Mouse (Mus musculus) urinary bladder, postnatal 14 days (tissue): ENCODE measurements around the gene Cd36.
"Not testable (repeated sequence)": the region's sequence is repeated elsewhere in the genome, so short reads cannot be mapped to it uniquely, and the experiment has no call there.

Source experiments
- DNase-seq: peaks from one replicate; pipeline ENCODE4 v3.0.0; 2021; ENCODE audit warnings: low spot score

Cd36 gene

DNA sequence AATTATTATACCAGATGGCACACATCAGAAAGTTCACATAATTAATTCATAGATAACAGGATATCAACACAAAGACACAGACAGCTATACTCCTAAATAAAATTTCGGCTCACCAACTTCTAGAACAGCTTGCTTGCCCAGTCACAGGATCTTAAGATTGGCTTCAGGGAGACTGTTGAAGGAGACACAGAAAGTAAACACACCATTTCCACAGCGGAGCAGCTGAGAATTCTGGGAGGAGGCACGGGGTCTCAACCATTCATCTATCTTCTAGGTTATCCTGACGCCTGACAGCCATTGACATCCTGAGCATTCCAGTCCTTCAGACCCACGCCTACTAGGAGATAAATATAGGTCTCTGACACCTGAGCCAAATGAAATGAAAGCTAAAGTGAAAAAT is at the start of gene Cd36:
Cd36 (minus strand) TSS at position 204 of the 400 bp plus-strand sequence.
- DNase-seq = no peak

DNA sequence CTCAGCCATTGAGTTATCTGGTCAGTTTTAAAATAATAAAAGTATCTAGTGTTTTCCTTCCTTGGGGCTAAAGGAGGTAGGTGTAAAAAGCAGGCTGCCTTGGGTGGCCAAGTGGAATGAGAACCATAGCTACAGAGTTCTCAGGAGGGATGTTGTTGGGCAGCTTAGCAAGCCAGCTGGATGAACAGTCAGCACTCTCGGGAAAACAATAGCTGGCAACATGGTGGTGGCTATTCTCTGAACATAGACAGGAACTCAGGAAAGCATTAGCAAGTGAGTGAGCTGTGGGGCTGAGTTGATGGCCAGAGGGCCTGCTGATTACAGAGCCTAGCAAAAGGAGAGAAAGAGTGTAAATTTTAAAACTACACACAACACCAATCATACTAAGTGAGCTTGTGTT is 45.9 kb upstream of the Cd36 start:
- DNase-seq = no peak

DNA sequence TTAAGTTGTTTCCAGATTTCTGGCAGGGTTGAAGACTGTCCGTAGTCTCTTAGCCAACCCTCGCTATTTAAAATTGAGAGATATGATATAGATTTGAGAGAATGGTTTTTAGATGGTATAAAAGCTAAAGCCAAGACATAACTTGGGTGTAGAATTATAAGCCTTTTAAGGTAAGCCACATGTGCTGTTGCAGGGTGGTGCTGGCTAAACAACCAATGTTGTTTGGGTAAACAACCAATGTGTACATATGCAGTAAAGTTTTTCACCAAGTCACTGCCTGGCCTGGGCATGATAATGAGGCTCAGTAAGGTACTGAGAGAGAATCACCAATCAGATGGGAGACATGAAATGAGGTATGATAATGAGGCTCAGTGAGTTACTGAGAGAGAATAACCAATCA is 43.0 kb upstream of the Cd36 start:
- DNase-seq = not testable (repeated sequence)

DNA sequence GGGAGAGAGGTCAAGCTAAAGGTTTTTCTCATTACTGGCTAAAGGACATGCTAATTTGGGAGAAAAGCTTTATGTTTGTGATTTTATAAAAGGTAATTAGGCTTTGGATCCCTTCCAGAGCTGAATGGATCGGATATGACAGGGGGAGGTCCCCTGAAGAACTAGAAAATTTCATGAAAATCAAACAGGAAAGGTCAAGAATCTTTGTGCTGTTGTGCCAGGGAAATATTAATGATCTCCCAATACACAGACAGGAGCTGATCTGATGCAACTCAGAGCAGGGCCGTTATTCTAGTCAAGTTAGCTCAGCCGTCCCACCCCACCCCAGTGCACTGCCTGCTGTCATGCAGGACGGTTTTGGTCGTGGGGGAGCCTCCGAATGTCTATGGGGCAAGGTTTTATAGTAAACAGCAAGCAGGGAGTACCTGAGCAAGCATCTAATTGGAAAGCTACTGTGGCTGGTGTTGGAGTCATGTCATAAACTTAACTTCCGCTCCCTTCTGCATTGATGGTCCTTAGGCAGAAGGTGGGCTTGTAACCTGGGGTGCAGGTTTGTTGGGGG is 40.5 kb upstream of the Cd36 start:
- DNase-seq = no peak

DNA sequence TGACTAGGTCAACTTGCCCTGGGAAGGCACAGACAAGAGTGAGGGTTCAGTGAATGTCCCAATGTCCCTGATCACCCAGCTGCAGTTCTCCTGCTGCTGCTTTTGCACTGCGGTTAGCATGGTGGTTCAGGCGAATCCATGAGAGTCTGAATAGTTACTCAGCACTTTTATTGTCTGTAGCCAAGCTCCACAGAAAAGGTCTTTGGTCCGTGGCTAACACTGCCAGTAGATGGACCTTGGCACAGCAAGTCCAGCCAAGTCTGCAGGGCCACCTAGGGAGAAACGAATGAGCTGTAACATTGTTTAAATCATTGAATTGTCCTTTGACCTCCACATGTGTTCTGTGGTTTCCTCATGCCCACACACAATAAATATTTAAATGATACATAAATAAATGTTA is 39.9 kb upstream of the Cd36 start:
- DNase-seq = no peak

DNA sequence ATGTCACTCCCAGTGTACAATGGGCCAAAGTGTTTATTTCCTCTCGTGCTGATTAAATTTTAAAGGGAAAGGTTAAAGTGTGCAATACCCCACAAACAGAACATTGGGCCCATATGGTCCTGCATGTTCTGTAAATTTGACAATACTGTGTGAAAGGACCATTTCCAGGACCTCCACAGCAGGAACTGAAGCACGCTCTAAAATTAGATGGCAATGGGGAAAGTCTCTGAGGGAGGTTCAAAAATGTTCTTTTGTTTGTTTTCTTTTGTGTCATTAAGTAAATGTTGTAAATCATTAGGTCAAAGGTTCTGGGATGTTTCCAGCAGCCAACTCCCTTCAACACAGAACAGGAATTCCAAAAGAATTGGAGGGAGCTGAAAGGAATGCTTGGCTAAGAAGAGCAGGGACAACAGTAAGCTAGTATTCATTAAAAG is 35.5 kb upstream of the Cd36 start:
- no peak for DNase-seq

DNA sequence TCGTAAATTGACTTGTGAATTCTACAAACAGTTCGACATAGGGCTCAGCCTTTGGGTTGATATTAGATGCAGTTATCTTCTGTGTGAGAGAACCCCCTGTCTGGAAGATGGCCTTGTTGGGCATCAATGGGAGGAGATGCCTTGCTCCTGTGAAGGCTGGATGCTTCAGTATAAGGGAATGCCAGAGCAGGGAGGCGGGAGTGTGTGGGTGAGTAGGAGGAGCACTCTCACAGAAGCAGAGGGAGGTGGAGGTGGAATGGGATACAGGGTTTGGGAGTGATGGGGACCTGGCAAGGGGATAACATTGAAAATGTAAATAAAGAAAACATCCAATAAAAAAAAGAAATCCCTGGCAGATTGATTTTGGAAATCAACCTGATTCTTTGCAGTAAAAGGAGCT is 35.0 kb upstream of the Cd36 start:
- DNase-seq = no peak

DNA sequence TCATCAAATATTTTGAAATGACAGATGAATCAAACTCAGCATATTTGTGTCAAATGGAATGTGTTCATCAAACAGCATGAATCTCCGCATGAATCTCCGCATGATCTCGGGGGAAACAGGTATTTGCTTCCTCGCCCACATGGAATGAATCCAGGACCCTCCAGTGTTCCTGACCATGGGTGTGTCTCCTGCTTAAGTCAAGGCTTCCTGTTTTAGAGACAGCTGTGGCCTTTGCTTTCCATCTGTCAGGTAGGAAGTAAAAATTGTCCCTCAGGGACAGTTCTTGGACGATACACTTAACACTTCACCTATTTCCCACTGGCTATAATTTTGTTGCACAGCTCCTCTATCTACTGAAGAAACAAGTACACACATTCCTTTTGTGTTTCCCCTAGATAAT is 30.4 kb upstream of the Cd36 start:
- no peak for DNase-seq

DNA sequence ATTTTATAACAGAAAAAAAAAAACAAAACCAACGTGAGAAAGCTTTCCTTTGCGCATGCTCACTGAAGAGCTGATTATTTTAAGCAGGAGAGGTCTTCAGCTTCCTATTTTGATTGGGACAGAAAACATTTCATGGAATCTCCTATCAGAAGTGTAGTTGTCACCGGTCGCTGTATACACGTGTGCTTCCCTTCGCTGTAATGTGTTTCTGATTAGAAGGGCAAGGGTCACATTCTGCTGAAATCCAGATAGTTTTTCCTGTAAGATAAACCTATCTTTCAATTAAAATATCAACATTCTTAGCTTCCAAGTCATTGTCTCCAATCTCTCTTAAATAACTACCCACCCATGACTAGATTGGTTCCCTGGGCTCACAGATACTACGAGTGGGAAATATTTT is 16.2 kb upstream of the Cd36 start:
- DNase-seq = no peak

DNA sequence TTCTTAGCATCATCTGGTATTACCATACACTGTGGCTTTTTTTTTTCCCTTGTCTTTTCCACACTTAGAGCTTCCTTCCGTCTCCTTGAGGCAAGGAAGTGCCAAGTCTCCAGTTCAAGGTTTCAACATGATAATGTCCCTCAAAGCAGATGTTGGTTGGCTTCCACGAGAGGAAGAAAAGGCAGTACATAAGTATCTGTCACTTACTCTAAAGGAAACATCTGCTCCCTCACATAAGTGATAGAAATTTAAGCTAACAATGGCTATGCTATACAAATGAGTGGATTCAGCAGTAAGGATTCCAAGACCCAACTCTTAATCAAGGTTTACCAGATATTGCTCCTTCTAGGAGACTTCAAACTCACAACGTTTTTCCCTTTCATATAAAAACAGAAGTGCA is 10.3 kb upstream of the Cd36 start:
- no peak for DNase-seq

DNA sequence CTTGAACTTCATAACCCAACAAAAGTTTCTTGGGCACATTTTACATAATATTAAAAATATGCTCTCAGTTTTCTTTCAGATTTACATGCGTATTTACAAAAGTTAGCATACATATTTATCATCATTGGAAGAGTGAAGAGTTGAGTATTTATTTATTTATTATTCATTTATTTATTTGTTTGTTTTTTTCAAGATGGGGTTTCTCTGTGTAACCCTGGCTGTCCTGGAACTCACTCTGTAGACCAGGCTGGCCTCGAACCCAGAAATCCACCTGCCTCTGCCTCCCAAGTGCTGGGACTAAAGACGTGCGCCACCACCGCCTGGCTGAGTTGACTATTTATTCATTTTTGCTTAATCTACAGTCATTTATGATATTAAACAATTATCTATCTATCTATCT is 9.0 kb upstream of the Cd36 start:
- DNase-seq = not testable (repeated sequence)

DNA sequence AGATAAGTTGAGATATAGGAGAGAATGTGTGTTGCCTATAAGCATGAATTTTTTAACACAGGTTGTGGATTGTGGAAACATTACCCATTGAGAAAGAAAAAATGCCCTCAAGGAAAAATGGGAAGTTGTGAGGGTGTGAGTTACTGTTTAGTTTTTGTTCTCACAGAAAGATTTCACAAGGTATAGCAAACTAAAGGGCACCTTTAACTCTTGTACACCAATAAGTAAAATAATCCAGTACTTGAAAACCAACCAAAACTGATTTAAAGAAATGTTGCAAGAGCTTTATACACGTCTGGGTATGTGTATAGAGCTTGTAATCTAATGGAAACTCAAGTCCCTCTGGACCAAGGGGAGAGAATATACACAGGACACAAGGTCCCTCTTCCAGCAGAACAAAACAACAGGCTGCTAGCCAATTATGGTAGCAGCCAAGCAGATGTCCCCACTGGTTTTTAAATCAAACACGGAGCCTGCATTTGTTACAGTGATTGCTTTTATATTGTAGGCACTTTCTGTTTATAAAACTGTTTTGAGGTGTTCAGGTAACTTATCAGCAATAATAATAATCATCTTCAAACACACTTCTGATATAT is 5.1 kb upstream of the Cd36 start:
- DNase-seq = no peak

DNA sequence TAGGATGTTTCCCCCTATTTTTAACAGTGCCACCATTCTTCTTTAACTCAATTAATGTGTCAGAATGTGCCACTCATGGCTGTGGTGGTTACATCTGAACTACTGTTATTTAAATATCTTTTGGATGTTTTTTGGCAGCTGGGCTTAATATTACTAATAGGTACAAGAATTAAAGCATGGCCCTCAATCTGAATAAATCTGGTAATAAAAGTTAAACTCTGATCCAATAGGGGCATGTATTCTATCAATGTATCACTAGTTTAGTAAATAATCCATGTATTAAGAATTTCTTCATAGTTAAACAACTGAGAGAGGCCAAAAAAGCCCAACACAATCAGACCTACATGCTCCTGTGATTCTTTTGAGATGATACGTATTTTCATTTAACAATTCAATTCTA is 690 bp upstream of the Cd36 start:
- no peak for DNase-seq

DNA sequence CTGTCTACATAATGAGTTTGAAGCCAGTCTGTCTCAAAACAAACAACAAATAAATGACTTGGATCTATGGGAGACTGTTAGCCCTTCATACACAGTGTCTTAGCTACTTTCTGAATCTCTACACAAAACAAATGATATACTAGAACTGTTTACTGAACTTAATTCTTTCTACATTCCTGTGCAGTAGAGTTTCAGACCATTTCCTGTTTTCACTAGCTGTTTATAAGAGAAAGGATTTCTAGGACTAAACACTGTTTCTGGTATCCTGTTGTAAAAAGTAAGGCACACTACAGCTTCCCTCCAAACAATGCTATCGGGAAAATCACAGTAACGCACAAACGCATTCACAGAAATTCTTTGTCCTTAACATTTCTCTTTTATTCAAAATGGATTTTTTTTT is 2.2 kb downstream of the Cd36 start:
- DNase-seq = no peak

DNA sequence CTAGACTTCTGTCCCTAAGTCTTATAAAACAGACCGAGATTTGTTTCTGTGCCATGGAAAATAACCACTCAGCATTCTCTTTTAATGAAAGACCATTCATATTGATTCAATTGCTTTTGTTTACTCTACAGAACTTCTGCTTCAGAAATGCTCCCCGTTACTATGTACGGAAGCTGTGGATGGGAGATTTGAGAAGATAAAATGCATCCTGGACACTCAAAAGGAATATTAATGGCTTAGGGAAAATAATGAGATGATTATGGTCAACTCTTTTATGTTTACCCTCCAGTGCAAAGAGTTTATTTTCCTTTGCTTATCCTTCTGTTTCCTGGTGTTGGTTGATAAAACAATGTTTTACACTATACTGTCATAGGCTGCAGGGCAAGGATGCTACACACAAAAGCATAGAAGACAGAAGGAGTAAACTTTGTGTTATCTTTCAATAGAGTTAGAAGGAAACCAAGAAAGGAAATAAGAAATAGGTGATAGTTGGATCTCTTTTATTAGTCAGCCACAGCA is 5.2 kb downstream of the Cd36 start:
- no peak for DNase-seq

DNA sequence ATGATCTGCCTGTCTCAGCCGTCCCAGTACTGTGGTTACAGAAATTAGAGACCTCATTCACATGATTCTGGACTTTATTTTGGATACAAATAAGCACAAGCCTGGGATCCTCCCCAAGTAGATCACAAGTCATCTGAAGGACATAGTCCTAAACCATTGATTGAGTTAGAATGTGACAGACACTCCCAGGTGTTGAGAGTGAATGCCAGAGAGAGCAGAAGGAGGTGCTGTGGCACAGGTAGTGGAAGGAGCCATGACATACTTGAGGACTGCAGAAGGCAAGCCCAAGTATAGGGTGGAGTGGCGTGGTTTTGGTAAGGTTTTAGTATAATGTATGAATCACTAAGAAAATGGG is 7.1 kb downstream of the Cd36 start:
- DNase-seq = no peak

DNA sequence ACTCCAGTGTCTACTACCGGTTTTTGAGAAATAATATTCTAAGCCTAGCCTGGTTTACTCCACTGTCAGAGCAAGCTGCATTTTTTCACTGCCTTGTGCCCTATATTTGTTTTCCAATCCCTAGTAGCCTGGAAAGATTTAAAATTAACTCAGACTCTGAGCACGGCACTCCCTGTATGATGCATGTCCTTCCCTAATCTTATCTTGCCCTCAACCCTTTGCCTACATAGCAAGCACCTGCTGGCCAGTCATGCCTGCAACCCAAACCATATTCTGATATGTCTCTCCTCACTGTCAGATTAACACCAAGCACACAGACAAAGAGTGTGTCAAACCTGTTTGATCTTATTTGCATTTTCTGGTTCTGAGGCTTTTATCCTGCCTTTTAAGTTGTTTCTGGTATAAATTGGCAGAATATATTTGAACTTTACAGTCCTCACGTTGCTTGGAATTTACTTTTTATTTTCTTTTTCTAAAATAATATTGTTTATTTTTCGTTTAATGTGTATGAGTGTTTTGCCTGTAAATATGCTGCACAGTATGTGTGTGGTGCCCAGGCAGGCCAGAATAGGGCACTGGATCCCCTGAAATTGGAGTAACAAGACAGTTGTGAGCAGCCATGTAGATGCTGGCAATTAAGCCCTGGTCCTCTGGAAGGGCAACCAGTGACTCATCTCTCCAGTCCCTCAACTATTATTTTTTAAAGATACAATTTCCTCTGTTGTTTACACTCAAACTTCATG is 7.6 kb downstream of the Cd36 start:
- DNase-seq = no peak

DNA sequence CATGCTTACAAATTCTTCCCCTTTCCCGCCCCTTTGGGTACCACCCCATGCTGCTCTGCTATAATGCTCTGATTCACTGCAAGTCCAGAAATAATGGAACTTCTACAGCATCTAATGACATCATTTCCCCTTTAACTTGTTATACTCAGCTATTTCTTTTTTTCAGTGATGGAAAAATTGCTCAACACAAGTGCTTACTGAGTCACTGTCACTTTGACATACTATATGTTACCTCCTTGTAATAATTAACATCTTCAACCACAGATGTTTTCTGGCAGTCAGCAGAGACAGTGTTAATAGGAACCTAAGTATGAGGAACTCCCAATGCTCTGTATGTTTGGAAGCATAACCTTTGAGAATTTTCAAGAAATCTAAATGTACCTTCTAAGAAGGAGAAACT is 8.7 kb downstream of the Cd36 start:
- no peak for DNase-seq

DNA sequence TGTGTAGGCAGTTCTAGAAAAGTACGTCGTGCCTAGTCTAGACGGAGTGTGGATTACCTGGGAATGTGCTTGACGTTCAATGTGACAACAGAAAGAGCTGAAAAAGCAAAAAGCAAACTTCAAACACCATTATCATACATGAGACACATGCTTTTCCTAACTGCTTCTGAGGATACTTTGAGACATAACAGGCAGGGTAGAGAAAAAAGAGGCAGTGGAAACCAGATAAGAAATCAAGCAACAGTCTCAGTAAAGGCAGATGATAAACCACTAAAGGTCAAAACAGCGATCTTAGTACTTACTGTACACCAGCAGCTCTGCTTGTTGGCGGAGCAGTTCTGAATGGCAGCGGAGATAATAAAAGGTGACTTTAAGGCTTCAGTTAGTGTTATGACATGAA is 11.6 kb downstream of the Cd36 start:
- DNase-seq = no peak

DNA sequence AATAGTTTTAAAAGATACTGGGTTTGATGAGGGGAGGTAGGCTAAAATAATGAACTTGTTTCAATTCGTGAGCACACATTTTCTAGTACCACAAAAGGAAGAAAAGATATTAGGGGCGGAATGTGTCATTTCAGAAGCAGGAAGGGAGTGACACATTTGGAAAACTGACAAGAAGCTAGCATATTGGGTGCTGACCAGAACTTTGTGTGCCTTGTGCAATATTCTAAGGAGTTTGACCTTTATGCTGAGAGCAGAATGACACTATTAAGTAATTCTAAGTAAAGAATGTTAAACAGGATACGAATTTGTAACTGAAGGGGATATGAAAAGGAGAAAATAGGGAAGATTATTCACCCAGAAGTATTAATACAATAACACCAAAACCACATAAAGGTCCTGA is 12.0 kb downstream of the Cd36 start:
- DNase-seq = peak; percentile 9

DNA sequence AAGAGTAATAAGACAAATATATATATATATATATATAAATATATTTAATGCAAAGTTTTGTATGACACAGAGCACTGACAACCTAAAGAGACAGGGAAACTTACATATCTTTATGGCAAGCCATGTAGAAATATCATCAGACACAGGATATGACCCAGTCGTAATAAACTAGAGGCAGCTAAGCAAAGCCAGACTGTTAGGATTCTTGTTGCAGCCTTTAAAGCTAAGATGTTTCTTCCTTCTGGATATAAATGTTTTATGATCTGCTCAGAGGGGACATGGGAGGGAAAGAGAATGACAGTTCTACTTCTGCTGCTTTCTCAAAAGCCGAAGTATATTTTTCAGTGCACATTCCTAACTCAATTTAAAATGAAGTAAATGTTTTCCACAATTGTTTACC is 14.3 kb downstream of the Cd36 start:
- DNase-seq = no peak

DNA sequence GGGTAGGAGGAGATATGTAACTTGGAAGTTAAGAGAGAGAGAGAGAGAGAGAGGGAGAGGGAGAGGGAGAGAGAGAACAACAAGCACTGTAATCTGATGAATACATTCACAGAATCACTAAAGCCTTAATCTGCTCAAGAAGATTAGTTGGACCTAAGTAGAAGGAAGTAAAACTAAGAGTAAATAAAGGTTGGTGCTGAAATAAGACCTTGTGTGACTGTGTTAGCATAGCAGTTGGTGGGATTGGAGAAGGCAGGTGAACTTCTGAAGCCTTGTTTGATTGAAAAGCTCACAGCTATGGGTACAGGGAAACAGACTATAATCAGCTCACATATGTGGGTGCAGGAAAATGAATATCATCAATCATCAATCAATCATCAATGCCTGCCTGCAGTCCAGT is 23.2 kb downstream of the Cd36 start:
- DNase-seq = no peak

DNA sequence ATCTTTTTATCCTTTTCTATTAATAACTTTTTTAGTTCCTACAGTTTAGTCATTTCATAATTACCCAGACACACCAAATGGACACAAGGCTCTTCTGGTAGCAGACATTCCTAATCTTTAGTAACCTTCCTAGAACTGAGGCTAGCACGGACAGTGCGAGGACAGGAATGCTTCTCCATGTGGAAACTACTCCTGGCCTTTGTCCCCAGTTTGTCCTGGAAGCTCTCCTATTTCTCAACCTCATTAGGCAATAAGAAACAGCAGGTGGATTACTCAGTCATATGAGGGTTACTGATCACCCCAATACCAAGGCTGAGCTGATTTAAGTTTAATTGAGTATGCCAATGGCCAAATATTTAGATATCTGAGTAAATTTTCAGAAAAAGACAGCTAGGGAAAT is 25.5 kb downstream of the Cd36 start:
- no peak for DNase-seq

DNA sequence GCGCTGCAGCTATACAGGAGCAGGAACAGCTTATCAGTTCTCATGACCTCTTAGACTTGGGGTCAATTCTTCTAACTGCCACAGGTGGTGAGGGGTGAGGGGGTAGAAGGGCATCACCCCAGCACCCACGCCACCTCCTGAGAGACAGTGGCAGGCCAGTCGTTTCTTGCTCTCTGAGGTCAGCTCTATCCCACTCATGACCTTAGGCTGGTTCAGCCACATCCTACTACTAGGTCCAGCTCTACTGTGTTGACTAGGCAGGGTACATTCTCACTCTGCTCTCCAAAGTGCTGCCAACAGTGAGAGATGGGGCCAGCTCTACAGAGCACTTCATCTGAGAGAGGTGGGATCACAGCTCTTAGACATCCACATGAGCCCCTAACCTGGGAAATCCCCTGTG is 30.2 kb downstream of the Cd36 start:
- no peak for DNase-seq
